Comparison of ENCODE assay signal across 8 mouse cellular contexts in the genomic region with DNA sequence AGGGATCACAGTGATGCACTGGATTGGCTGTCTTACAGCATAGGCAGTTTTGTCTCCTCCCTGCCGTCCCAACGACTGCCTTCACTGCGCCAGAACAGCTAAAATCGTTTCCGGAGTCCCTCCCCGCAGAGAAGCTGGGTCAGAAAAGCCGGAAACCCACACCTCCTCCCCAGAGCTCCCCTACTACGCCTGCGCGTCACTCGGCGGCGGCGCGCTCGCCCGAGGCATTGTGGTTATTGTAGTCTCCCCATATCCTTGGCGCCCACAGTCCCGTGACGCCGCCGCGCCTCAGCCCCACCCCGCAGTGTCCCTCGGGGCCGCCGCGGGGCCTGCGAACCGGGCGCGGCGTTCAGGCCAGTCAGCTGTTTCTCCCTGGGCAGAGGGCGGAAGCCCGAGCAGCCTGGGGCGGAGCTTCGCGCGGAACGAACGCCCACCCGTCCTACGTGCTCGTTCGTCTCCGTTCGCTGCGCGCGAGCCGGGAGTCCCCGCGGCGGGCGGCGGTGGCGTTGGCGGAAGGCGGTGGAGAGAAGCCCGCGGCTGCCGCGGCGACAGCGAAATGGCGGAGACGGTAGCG. TPM values are rescaled to one million over a fixed set of nuclear protein-coding genes. Genes with fewer than 3 reads are reported as not detected.
DNase-seq lines count a peak whose midpoint lies in the region; ATAC-seq lines count a peak whose summit lies in the region.

A gene (plus strand): TSS at position 256 of the 574 bp plus-strand sequence.

- H3K4me1 ChIP-seq in hindbrain, embryonic 11.5 days (replicated peaks; ENCODE audit: control insufficient read depth, insufficient read depth, low read length) = no peaks in the 10 kb centered on the region

- no peaks in the 10 kb centered on the region for H3K9me3 ChIP-seq in hindbrain, embryonic 11.5 days (ENCODE audit: control insufficient read depth, low read length)

- peak; percentile 100 for DNase-seq in MN1 (ENCODE audit: low spot score)
- peak; percentile 97 for DNase-seq in cerebellum, adult 9-10 months
- peak; percentile 95 to 97 for DNase-seq in frontal cortex, adult 2 months (ENCODE audit: extremely low spot score in 1 of 2, low spot score in 1 of 2)
- DNase-seq in hindbrain, embryonic 11.5 days (ENCODE audit: low spot score) = peak; percentile 95
- DNase-seq in layer of hippocampus, postnatal 10 days (ENCODE audit: low spot score in 2 of 2) = peak; percentile 94 to 97
- DNase-seq in lung, postnatal 10 days = peak; percentile 98
- peak; percentile 98 for DNase-seq in ovary, postnatal 36 days (ENCODE audit: low spot score)
- DNase-seq in thymus, postnatal 36 days = peak; percentile 95 to 97

- WGBS in hindbrain, embryonic 11.5 days = under 1% methylated on average over 61 of the region's 68 CpGs

- H3K4me2 ChIP-seq in hindbrain, embryonic 11.5 days (replicated peaks; ENCODE audit: low read depth, low read length) = peak within 1 kb of the TSS; percentile 70

- no peaks in the 10 kb centered on the region for H3K27me3 ChIP-seq in hindbrain, embryonic 11.5 days (ENCODE audit: control insufficient read depth, insufficient read depth, low read length)

- H3K4me3 ChIP-seq in hindbrain, embryonic 11.5 days (ENCODE audit: low read depth, low read length) = peak within 1 kb of the TSS; percentile 73

- peak within 1 kb of the TSS; percentile 90 for H3K27ac ChIP-seq in hindbrain, embryonic 11.5 days (ENCODE audit: low read depth, low read length)

- peak within 1 kb of the TSS; percentile 81 for H3K9ac ChIP-seq in hindbrain, embryonic 11.5 days (ENCODE audit: low read depth, low read length)

- H3K36me3 ChIP-seq in hindbrain, embryonic 11.5 days (ENCODE audit: control insufficient read depth, insufficient read depth, low read length) = no peaks in the 10 kb centered on the region

- peak; percentile 97 for ATAC-seq in hindbrain, embryonic 11.5 days (ENCODE audit: low FRiP score)

RNA-seq across cellular contexts. Expression of the gene that starts here (rescaled TPM):
- polyA plus RNA-seq in frontal cortex, adult 2 months (2012; rRNA removed) = 328 and 476 TPM in 2 replicates
- polyA plus RNA-seq in hindbrain, embryonic 11.5 days (2014; fragmentation: Nextera tagmentation; extraction: Ambion mirVana) = 227 and 238 TPM in 2 replicates
- total RNA-seq in layer of hippocampus, postnatal 10 days (2021) = 100 to 1,000 TPM; 204 to 214 TPM

Comparison
In these comparisons a context has a peak if more than half of its experiments do, and no peak if none do; other contexts are left out.
1. Peak in every context shown above with its lines: DNase-seq, ATAC-seq, H3K4me3 ChIP-seq and H3K27ac ChIP-seq.